In the genomic region with DNA sequence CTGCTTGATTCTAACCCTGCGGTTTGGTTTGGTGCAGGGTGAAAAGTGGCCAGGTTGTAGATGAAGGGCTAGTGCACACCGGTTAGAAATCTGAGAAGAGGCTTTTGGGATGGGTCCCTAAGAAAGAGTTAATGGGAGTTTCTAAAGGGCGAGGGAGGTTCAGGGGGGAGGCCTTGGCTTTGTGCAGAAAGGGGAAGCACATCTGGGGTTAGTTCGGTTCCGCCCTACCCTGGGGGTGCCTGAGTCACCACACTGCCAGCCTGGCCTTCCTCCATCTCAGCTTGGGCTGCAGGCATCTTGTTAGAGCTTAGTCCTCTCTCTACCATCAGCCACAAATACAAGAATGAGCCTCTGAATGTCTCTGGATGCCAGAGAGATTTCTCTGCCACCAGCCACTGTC, we compare ENCODE assay signal across 9 mouse cellular contexts. TPM values are rescaled to one million over a fixed set of nuclear protein-coding genes. Genes with fewer than 3 reads are reported as not detected.
A peak's percentile ranks its signal among the peaks of the same experiment; 100 is the strongest.
DNase-seq lines count a peak whose midpoint lies in the region; ATAC-seq lines count a peak whose summit lies in the region.
"Had no signal": no experiment of that assay in that cellular context is flagged by ENCODE, and none has a peak within 500 bp of the region (broad histone marks: within the 10 kb centered on the region; RNA-seq: fewer than 3 reads in every experiment).

No protein-coding gene starts in this region.

- no peak for ATAC-seq in intestine, embryonic 16.5 days
- no peak for ATAC-seq in intestine, embryonic 15.5 days
- ATAC-seq in common myeloid progenitor, adult 5-6 weeks (replicated peaks; ENCODE audit: low read depth, poor library complexity, severe bottlenecking), result peak; percentile 46
- ATAC-seq in monocyte, adult 5-6 weeks (replicated peaks; ENCODE audit: insufficient number of reproducible peaks, low FRiP score, low TSS enrichment, poor library complexity, severe bottlenecking), result peak; percentile 62
- ATAC-seq in hindbrain, embryonic 12.5 days (ENCODE audit: low FRiP score), result no peak

- H3K4me2 ChIP-seq in intestine, embryonic 16.5 days (ENCODE audit: low read depth, low read length), result no peak overlapping the region
- H3K4me2 ChIP-seq in intestine, embryonic 15.5 days (replicated peaks), result no peak overlapping the region
- no peak overlapping the region for H3K4me2 ChIP-seq in hindbrain, embryonic 12.5 days (replicated peaks)
- H3K4me2 ChIP-seq: hindbrain, embryonic 14.5 days had no signal

- no peaks in the 10 kb centered on the region for H3K9me3 ChIP-seq in intestine, embryonic 16.5 days (ENCODE audit: control insufficient read depth, low read length)
- H3K9me3 ChIP-seq in intestine, embryonic 15.5 days, result no peaks in the 10 kb centered on the region
- no peaks in the 10 kb centered on the region for H3K9me3 ChIP-seq in midbrain, embryonic 10.5 days (replicated peaks)
- H3K9me3 ChIP-seq in hindbrain, embryonic 12.5 days (replicated peaks), result no peaks in the 10 kb centered on the region

- 52% methylated on average over 5 of the region's 5 CpGs for WGBS in intestine, embryonic 16.5 days
- WGBS in intestine, embryonic 15.5 days, result 49% methylated on average over 5 of the region's 5 CpGs
- 58% methylated on average over 5 of the region's 5 CpGs for WGBS in midbrain, embryonic 10.5 days
- WGBS in hindbrain, embryonic 12.5 days, result 56% methylated on average over 5 of the region's 5 CpGs

- peaks cover 40% of the 10 kb centered on the region for H3K4me1 ChIP-seq in intestine, embryonic 16.5 days (ENCODE audit: control insufficient read depth, insufficient read depth, low read length)
- H3K4me1 ChIP-seq in intestine, embryonic 15.5 days (replicated peaks), result peaks cover 43% of the 10 kb centered on the region
- peaks cover 38% of the 10 kb centered on the region for H3K4me1 ChIP-seq in midbrain, embryonic 10.5 days
- peaks cover 31% of the 10 kb centered on the region for H3K4me1 ChIP-seq in hindbrain, embryonic 12.5 days

- H3K27ac ChIP-seq in intestine, embryonic 16.5 days (ENCODE audit: low read length), result no peak overlapping the region
- H3K27ac ChIP-seq in intestine, embryonic 15.5 days, result no peak overlapping the region
- no peak overlapping the region for H3K27ac ChIP-seq in midbrain, embryonic 10.5 days (replicated peaks)
- no peak overlapping the region for H3K27ac ChIP-seq in hindbrain, embryonic 12.5 days
- H3K27ac ChIP-seq: hindbrain, embryonic 14.5 days had no signal

- H3K36me3 ChIP-seq in intestine, embryonic 16.5 days (ENCODE audit: control insufficient read depth, insufficient read depth, low read length), result peaks cover 11% of the 10 kb centered on the region
- peaks cover 18% of the 10 kb centered on the region for H3K36me3 ChIP-seq in intestine, embryonic 15.5 days
- H3K36me3 ChIP-seq in midbrain, embryonic 10.5 days, result peaks cover 60% of the 10 kb centered on the region
- H3K36me3 ChIP-seq in hindbrain, embryonic 12.5 days, result peaks cover 47% of the 10 kb centered on the region

- 0 out of 2 replicates have a peak overlapping the region, but pooled peaks have one; percentile 10 for H3K9ac ChIP-seq in intestine, embryonic 16.5 days (ENCODE audit: low read depth, low read length)
- no peak overlapping the region for H3K9ac ChIP-seq in intestine, embryonic 15.5 days
- H3K9ac ChIP-seq in hindbrain, embryonic 12.5 days, result no peak overlapping the region
- H3K9ac ChIP-seq: hindbrain, embryonic 14.5 days had no signal

- H3K4me3 ChIP-seq in intestine, embryonic 16.5 days (ENCODE audit: low read length), result no peak overlapping the region
- no peak overlapping the region for H3K4me3 ChIP-seq in intestine, embryonic 15.5 days (replicated peaks)
- H3K4me3 ChIP-seq in midbrain, embryonic 10.5 days, result no peak overlapping the region
- H3K4me3 ChIP-seq in hindbrain, embryonic 12.5 days, result no peak overlapping the region

- H3K27me3 ChIP-seq in intestine, embryonic 16.5 days (replicated peaks; ENCODE audit: control insufficient read depth, insufficient read depth, low read length), result no peaks in the 10 kb centered on the region
- H3K27me3 ChIP-seq in intestine, embryonic 15.5 days (replicated peaks), result no peaks in the 10 kb centered on the region
- no peaks in the 10 kb centered on the region for H3K27me3 ChIP-seq in midbrain, embryonic 10.5 days (ENCODE audit: low read depth, poor library complexity, severe bottlenecking)
- no peaks in the 10 kb centered on the region for H3K27me3 ChIP-seq in hindbrain, embryonic 12.5 days

- peak; percentile 52 for DNase-seq in ES-CJ7 (ENCODE audit: low read depth, low spot score)
- DNase-seq in midbrain, embryonic 10.5 days (ENCODE audit: low spot score), result no peak
- no peak for DNase-seq in frontal cortex, adult 2 months (ENCODE audit: extremely low spot score in 1 of 2, low spot score in 1 of 2)

RNA-seq across cellular contexts. Expression of gene Ahnak, which starts 8.3 kb away (rescaled TPM):
- polyA plus RNA-seq in intestine, embryonic 16.5 days (2015; fragmentation: Nextera tagmentation; extraction: Ambion mirVana), result 16.5 and 20.8 TPM in 2 replicates
- 22.4 and 25.0 TPM in 2 replicates for polyA plus RNA-seq in intestine, embryonic 15.5 days (2015; fragmentation: Nextera tagmentation; extraction: Ambion mirVana)
- total RNA-seq in common myeloid progenitor, adult 5-6 weeks (2017), result 14.1 and 14.9 TPM in 2 replicates
- 408 to 1,020 TPM (median 414 TPM) in 3 replicates for total RNA-seq in monocyte, adult 5-6 weeks (2017)
- polyA plus RNA-seq in midbrain, embryonic 10.5 days (2016; fragmentation: Nextera tagmentation; extraction: Ambion mirVana), result 6.6 and 8.8 TPM in 2 replicates
- polyA plus RNA-seq in frontal cortex, adult 2 months (2012; rRNA removed), result 6.8 and 7.5 TPM in 2 replicates
- 12.7 and 15.4 TPM in 2 replicates for polyA plus RNA-seq in hindbrain, embryonic 12.5 days (2016; fragmentation: Nextera tagmentation; extraction: Ambion mirVana)

RNA-seq across cellular contexts. Expression of gene Eef1g, which starts 13.9 kb away (rescaled TPM):
- 392 and 445 TPM in 2 replicates for polyA plus RNA-seq in intestine, embryonic 16.5 days (2015; fragmentation: Nextera tagmentation; extraction: Ambion mirVana)
- polyA plus RNA-seq in intestine, embryonic 15.5 days (2015; fragmentation: Nextera tagmentation; extraction: Ambion mirVana), result 436 and 453 TPM in 2 replicates
- total RNA-seq in common myeloid progenitor, adult 5-6 weeks (2017), result 721 and 789 TPM in 2 replicates
- total RNA-seq in monocyte, adult 5-6 weeks (2017), result 313 to 352 TPM (median 341 TPM) in 3 replicates
- 438 and 514 TPM in 2 replicates for polyA plus RNA-seq in midbrain, embryonic 10.5 days (2016; fragmentation: Nextera tagmentation; extraction: Ambion mirVana)
- 257 and 281 TPM in 2 replicates for polyA plus RNA-seq in frontal cortex, adult 2 months (2012; rRNA removed)
- polyA plus RNA-seq in hindbrain, embryonic 12.5 days (2016; fragmentation: Nextera tagmentation; extraction: Ambion mirVana), result 352 and 372 TPM in 2 replicates

RNA-seq across cellular contexts. Expression of gene Tut1, which starts 27.1 kb away (rescaled TPM):
- polyA plus RNA-seq in intestine, embryonic 16.5 days (2015; fragmentation: Nextera tagmentation; extraction: Ambion mirVana), result 30.1 and 31.7 TPM in 2 replicates
- 29.7 and 30.4 TPM in 2 replicates for polyA plus RNA-seq in intestine, embryonic 15.5 days (2015; fragmentation: Nextera tagmentation; extraction: Ambion mirVana)
- 19.9 and 25.9 TPM in 2 replicates for total RNA-seq in common myeloid progenitor, adult 5-6 weeks (2017)
- 14.8 to 16.9 TPM (median 16.7 TPM) in 3 replicates for total RNA-seq in monocyte, adult 5-6 weeks (2017)
- 36.5 and 40.2 TPM in 2 replicates for polyA plus RNA-seq in midbrain, embryonic 10.5 days (2016; fragmentation: Nextera tagmentation; extraction: Ambion mirVana)
- 19.6 and 20.5 TPM in 2 replicates for polyA plus RNA-seq in frontal cortex, adult 2 months (2012; rRNA removed)
- 32.3 and 35.7 TPM in 2 replicates for polyA plus RNA-seq in hindbrain, embryonic 12.5 days (2016; fragmentation: Nextera tagmentation; extraction: Ambion mirVana)

RNA-seq across cellular contexts. Expression of gene Mta2, which starts 39.1 kb away (rescaled TPM):
- polyA plus RNA-seq in intestine, embryonic 16.5 days (2015; fragmentation: Nextera tagmentation; extraction: Ambion mirVana), result 119 and 130 TPM in 2 replicates
- polyA plus RNA-seq in intestine, embryonic 15.5 days (2015; fragmentation: Nextera tagmentation; extraction: Ambion mirVana), result 130 and 139 TPM in 2 replicates
- total RNA-seq in common myeloid progenitor, adult 5-6 weeks (2017), result 151 and 180 TPM in 2 replicates
- 129 to 201 TPM (median 158 TPM) in 3 replicates for total RNA-seq in monocyte, adult 5-6 weeks (2017)
- polyA plus RNA-seq in midbrain, embryonic 10.5 days (2016; fragmentation: Nextera tagmentation; extraction: Ambion mirVana), result 178 and 191 TPM in 2 replicates
- polyA plus RNA-seq in frontal cortex, adult 2 months (2012; rRNA removed), result 27.6 and 31.0 TPM in 2 replicates
- 174 and 185 TPM in 2 replicates for polyA plus RNA-seq in hindbrain, embryonic 12.5 days (2016; fragmentation: Nextera tagmentation; extraction: Ambion mirVana)

RNA-seq across cellular contexts. Expression of gene Eml3, which starts 51.4 kb away (rescaled TPM):
- polyA plus RNA-seq in intestine, embryonic 16.5 days (2015; fragmentation: Nextera tagmentation; extraction: Ambion mirVana), result 22.6 and 23.5 TPM in 2 replicates
- polyA plus RNA-seq in intestine, embryonic 15.5 days (2015; fragmentation: Nextera tagmentation; extraction: Ambion mirVana), result 24.2 and 28.4 TPM in 2 replicates
- 22.9 and 41.2 TPM in 2 replicates for total RNA-seq in common myeloid progenitor, adult 5-6 weeks (2017)
- 39.3 to 101 TPM (median 62.5 TPM) in 3 replicates for total RNA-seq in monocyte, adult 5-6 weeks (2017)
- polyA plus RNA-seq in midbrain, embryonic 10.5 days (2016; fragmentation: Nextera tagmentation; extraction: Ambion mirVana), result 22.9 and 23.5 TPM in 2 replicates
- polyA plus RNA-seq in frontal cortex, adult 2 months (2012; rRNA removed), result 13.9 and 14.1 TPM in 2 replicates
- polyA plus RNA-seq in hindbrain, embryonic 12.5 days (2016; fragmentation: Nextera tagmentation; extraction: Ambion mirVana), result 17.0 and 17.1 TPM in 2 replicates

Comparison
In these comparisons a context has a peak if more than half of its experiments do, and no peak if none do; other contexts are left out.
1. ATAC-seq: peak in common myeloid progenitor, adult 5-6 weeks (single experiment) and monocyte, adult 5-6 weeks (single experiment); none in intestine, embryonic 16.5 days (single experiment), intestine, embryonic 15.5 days (single experiment) and hindbrain, embryonic 12.5 days (single experiment).